Mouse (Mus musculus): ENCODE data around the gene Tbcc.
A peak's percentile ranks its signal among the peaks of the same experiment; 100 is the strongest.
"Not testable (repeated sequence)": the region's sequence is repeated elsewhere in the genome, so short reads cannot be mapped to it uniquely, and the experiment has no call there.

Tbcc gene

GRCm38 (mm10) chr17:46890116-46890815, at the start of gene Tbcc:
Tbcc (plus strand) TSS chr17:46890684.
- peak; percentile 95 to 97 for DNase-seq (ENCODE audit: low spot score in 2 of 2)

GRCm38 (mm10) chr17:46843022-46843421, 47.5 kb upstream of the Tbcc start:
- DNase-seq (ENCODE audit: low spot score in 2 of 2): no peak

GRCm38 (mm10) chr17:46843716-46844115, 46.8 kb upstream of the Tbcc start:
- DNase-seq (ENCODE audit: low spot score in 2 of 2): no peak

- DNase-seq (ENCODE audit: low spot score in 2 of 2): no peak
Observed at GRCm38 (mm10) chr17:46844811-46845210, 45.7 kb upstream of the Tbcc start.

GRCm38 (mm10) chr17:46845262-46845661, 45.2 kb upstream of the Tbcc start:
- DNase-seq (ENCODE audit: low spot score in 2 of 2): no peak

- DNase-seq (ENCODE audit: low spot score in 2 of 2): not testable (repeated sequence)
Observed at GRCm38 (mm10) chr17:46846573-46846972, 43.9 kb upstream of the Tbcc start.

GRCm38 (mm10) chr17:46847206-46847605, 43.3 kb upstream of the Tbcc start:
- DNase-seq (ENCODE audit: low spot score in 2 of 2): no peak

GRCm38 (mm10) chr17:46852725-46853124, 37.8 kb upstream of the Tbcc start:
- DNase-seq (ENCODE audit: low spot score in 2 of 2): no peak

- peak; percentile 49 to 60 for DNase-seq (ENCODE audit: low spot score in 2 of 2)
Observed at GRCm38 (mm10) chr17:46853281-46853680, 37.2 kb upstream of the Tbcc start.

- no peak for DNase-seq (ENCODE audit: low spot score in 2 of 2)
Observed at GRCm38 (mm10) chr17:46854096-46854495, 36.4 kb upstream of the Tbcc start.

- DNase-seq (ENCODE audit: low spot score in 2 of 2): no peak
Observed at GRCm38 (mm10) chr17:46854640-46855110, 35.8 kb upstream of the Tbcc start.

- no peak for DNase-seq (ENCODE audit: low spot score in 2 of 2)
Observed at GRCm38 (mm10) chr17:46855328-46856106, 35.0 kb upstream of the Tbcc start.

GRCm38 (mm10) chr17:46856107-46856388, 34.4 kb upstream of the Tbcc start:
- no peak for DNase-seq (ENCODE audit: low spot score in 2 of 2)

- DNase-seq (ENCODE audit: low spot score in 2 of 2): peak; percentile 57 to 79
Observed at GRCm38 (mm10) chr17:46856471-46857360, 33.8 kb upstream of the Tbcc start.

GRCm38 (mm10) chr17:46857361-46857902, 33.1 kb upstream of the Tbcc start:
- DNase-seq (ENCODE audit: low spot score in 2 of 2): peak; percentile 77 to 81

GRCm38 (mm10) chr17:46857903-46858748, 32.4 kb upstream of the Tbcc start, which contains the start of gene Bicral:
Bicral (minus strand) TSS chr17:46858482.
- DNase-seq (ENCODE audit: low spot score in 2 of 2): peak; percentile 62 to 69

- DNase-seq (ENCODE audit: low spot score in 2 of 2): no peak
Observed at GRCm38 (mm10) chr17:46858749-46859444, 31.6 kb upstream of the Tbcc start.

GRCm38 (mm10) chr17:46860120-46860519, 30.4 kb upstream of the Tbcc start:
- DNase-seq (ENCODE audit: low spot score in 2 of 2): no peak

GRCm38 (mm10) chr17:46864566-46865195, 25.8 kb upstream of the Tbcc start:
- no peak for DNase-seq (ENCODE audit: low spot score in 2 of 2)

GRCm38 (mm10) chr17:46866836-46867235, 23.6 kb upstream of the Tbcc start:
- DNase-seq (ENCODE audit: low spot score in 2 of 2): no peak
